Mouse (Mus musculus) embryonic fibroblast, embryonic 13.5 days (primary cell): ENCODE measurements around the gene Fas.

ENCODE experiments used
- CTCF ChIP-seq: IDR thresholded peaks from 2 replicates; pipeline ENCODE4 v1.5.1; 2011; ENCODE audit warnings: mild to moderate bottlenecking, control low read depth, low read length, moderate library complexity, borderline replicate concordance; ENCODE audit not compliant: insufficient read depth
- POLR2A ChIP-seq: IDR thresholded peaks from 2 replicates; pipeline ENCODE4 v1.6.1; 2011; ENCODE audit warnings: low read depth, mild to moderate bottlenecking, control low read depth, low read length, moderate library complexity

DNA sequence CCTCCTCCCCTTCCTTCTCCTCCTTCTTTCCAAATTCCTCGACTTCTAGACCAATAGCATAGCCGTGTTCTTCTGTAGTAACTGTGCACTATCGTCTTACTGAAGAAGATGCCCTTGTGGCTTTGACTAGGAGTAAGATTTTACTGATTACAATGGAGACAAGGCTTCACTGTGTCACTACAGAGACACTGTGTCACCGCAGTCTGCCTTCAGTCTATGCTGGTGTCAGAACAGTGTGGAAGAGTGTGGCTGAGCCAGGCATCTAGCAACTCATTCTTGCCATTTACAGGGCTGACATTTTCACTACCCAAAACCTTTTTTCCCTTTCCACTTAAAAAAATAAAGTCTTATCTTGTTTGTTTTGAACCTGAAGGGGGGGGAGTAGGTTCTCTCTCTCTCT lies 8.8 kb downstream of the Fas start:
- TF ChIP-seq POLR2A = no peak
- TF ChIP-seq CTCF = no peak
